Mouse (Mus musculus) lung, postnatal 0 days (tissue): ENCODE data around the gene Atp4b. TPM values are rescaled to one million over a fixed set of nuclear protein-coding genes. Genes with fewer than 3 reads are reported as not detected.

ENCODE experiments used
- ATAC-seq: fragments of 200-750 bp; cut with Nextera tagmentation; 2 replicates; pipeline ENCODE4 v1.8.0; 2017; ENCODE audit warnings: moderate library complexity
- DNase-seq: peaks from one replicate; pipeline ENCODE4 v3.0.0-alpha.2; 2016; ENCODE audit warnings: low spot score
- H3K27ac ChIP-seq: fragments of 300-500 bp; sonication (generic); 2 replicates; pipeline ENCODE4 v1.5.1; 2014; ENCODE audit warnings: antibody characterized with exemption, mild to moderate bottlenecking, low read length, mixed read lengths
- H3K27me3 ChIP-seq: fragments of 300-500 bp; sonication (generic); replicated peaks from 2 replicates; pipeline ENCODE4 v1.6.1; 2014; ENCODE audit warnings: low read length, mixed read lengths; ENCODE audit not compliant: insufficient read depth
- H3K36me3 ChIP-seq: fragments of 300-500 bp; sonication (generic); 2 replicates; pipeline ENCODE4 v1.6.1; 2014; ENCODE audit warnings: low read length, mixed read lengths; ENCODE audit not compliant: insufficient read depth
- H3K4me1 ChIP-seq: fragments of 300-500 bp; sonication (generic); 2 replicates; pipeline ENCODE4 v1.6.1; 2014; ENCODE audit warnings: antibody characterized with exemption, low read depth, low read length, mixed read lengths; ENCODE audit not compliant: insufficient read depth
- H3K4me2 ChIP-seq: fragments of 300-500 bp; sonication (generic); replicated peaks from 2 replicates; pipeline ENCODE4 v1.6.1; 2014; ENCODE audit warnings: low read depth, mild to moderate bottlenecking, low read length, moderate library complexity, mixed read lengths
- H3K4me3 ChIP-seq: fragments of 300-500 bp; sonication (generic); 2 replicates; pipeline ENCODE4 v1.5.1; 2014; ENCODE audit warnings: low read depth, low read length
- H3K9ac ChIP-seq: fragments of 300-500 bp; sonication (generic); replicated peaks from 2 replicates; pipeline ENCODE4 v1.6.1; 2014; ENCODE audit warnings: low read depth, mild to moderate bottlenecking
- H3K9me3 ChIP-seq: fragments of 300-500 bp; sonication (generic); 2 replicates; pipeline ENCODE4 v1.6.1; 2016; ENCODE audit warnings: low read length, mixed read lengths
- CTCF ChIP-seq: IDR thresholded peaks from 2 replicates; pipeline ENCODE4 v1.5.1; 2016; ENCODE audit warnings: antibody characterized with exemption, mild to moderate bottlenecking
- EP300 ChIP-seq: IDR thresholded peaks from 2 replicates; pipeline ENCODE4 v1.6.1; 2016; ENCODE audit warnings: antibody characterized with exemption, mild to moderate bottlenecking, control low read depth
- WGBS: fragments of 180-500 bp; shearing (Covaris S2); extraction: QIAGEN DNeasy Blood & Tissue Kit; methylation state at CpG from one replicate; pipeline ENCODE4 v1.1.7; 2014; 5-methylcytosine and 5-hydroxymethylcytosine counted together
- polyA plus RNA-seq: library from polyadenylated mRNA; unstranded; fragments of >200 nt; fragmentation: Nextera tagmentation; extraction: Ambion mirVana; gene quantifications from 2 replicates; pipeline ENCODE4 v1.2.1, GENCODE M21; 2015

Gene Atp4b
- polyA plus RNA-seq, 1 experiment from 2014 or later, result not detected

GRCm38 (mm10) chr8:13393869-13394268, 2.8 kb downstream of the Atp4b start:
- ATAC-seq, result no peak
- Histone ChIP-seq H3K9me3 (no peaks in the 10 kb centered on the region), H3K4me2 (no peak overlapping the region), H3K9ac (no peak overlapping the region), H3K4me1 (no peaks in the 10 kb centered on the region), H3K27me3 (no peaks in the 10 kb centered on the region), H3K4me3 (no peak overlapping the region), H3K36me3 (no peaks in the 10 kb centered on the region), H3K27ac (no peak overlapping the region)
- TF ChIP-seq CTCF, result no peak
- 87% methylated on average over 7 of the region's 7 CpGs for WGBS
- DNase-seq, result no peak

DNA sequence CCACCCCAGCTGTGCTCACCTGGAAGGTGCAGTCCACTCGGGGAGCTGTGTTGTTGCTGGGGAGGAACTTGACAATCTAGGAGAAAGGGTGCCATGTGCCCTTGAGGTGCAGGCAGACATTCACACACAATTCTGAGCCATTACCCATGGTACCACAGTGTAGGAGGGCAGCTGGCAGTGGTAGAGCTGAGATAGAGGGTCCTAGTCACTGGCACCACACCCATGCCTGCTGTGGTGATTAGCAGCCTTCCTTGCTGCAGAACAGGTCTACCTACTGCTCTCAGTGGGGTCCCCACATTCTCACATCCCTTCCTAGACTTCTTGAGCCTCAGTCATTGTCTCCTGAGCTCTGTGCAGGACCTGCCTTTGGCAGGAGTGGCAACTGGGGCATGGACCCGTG, 7.9 kb downstream of the Atp4b start:
- no peak for TF ChIP-seq EP300
- TF ChIP-seq CTCF, result no peak
- ATAC-seq, result no peak
- H3K4me3 ChIP-seq, result no peak overlapping the region
- H3K4me1 ChIP-seq, result no peaks in the 10 kb centered on the region
- DNase-seq, result no peak
- H3K27ac ChIP-seq, result no peak overlapping the region
- H3K36me3 ChIP-seq, result no peaks in the 10 kb centered on the region
- no peak overlapping the region for H3K4me2 ChIP-seq
- no peaks in the 10 kb centered on the region for H3K27me3 ChIP-seq
- no peaks in the 10 kb centered on the region for H3K9me3 ChIP-seq
- H3K9ac ChIP-seq, result no peak overlapping the region
- WGBS, result 68% methylated on average over 2 of the region's 2 CpGs

DNA sequence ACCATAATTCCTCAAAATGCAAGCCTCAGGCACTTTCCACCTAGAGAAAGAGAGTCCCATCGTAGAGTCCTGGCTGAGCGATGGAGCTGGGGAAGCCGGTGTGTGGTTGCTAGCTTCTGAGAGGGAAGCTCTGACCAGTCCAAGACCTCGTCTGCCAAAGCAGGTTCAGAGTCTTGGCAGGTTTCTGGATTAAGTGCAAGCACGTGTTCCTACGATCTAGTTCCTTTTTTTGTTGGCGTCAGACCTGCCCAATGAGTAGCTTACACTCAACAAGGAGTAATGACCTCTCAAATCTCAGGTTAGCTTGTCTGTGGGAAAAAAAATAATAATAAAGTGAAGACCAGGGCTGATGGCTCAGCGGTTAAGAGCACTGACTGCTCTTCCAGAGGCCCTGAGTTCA, 8.9 kb downstream of the Atp4b start:
- 78% methylated on average over 8 of the region's 8 CpGs for WGBS
- Histone ChIP-seq H3K4me2 (no peak overlapping the region), H3K4me1 (no peaks in the 10 kb centered on the region), H3K9me3 (no peaks in the 10 kb centered on the region), H3K4me3 (no peak overlapping the region), H3K9ac (no peak overlapping the region), H3K27ac (no peak overlapping the region), H3K36me3 (no peaks in the 10 kb centered on the region), H3K27me3 (no peaks in the 10 kb centered on the region)
- ATAC-seq (no peak), DNase-seq (no peak)
- TF ChIP-seq CTCF (no peak), EP300 (no peak)

DNA sequence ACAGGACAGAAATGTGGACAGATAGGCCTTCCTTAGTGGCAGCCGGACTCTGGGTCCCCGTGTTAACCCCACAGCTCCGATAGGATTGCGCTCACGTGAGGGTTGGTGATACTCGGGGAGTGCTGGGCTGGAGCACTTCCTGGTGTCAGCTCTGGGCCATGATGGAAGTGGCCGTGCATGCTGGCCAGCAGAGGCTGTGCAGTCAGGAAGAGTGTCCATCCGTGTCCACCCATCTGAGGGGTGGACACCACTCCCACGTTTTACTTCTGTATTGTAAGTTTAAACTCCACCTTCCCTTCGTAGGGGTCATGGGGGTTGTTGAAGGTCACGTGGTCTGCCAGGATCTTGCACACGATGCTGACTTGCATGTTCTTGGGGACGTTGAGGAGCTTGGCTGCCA, 10.3 kb downstream of the Atp4b start:
- TF ChIP-seq EP300, result no peak
- TF ChIP-seq CTCF, result no peak
- ATAC-seq (no peak), DNase-seq (no peak)

DNA sequence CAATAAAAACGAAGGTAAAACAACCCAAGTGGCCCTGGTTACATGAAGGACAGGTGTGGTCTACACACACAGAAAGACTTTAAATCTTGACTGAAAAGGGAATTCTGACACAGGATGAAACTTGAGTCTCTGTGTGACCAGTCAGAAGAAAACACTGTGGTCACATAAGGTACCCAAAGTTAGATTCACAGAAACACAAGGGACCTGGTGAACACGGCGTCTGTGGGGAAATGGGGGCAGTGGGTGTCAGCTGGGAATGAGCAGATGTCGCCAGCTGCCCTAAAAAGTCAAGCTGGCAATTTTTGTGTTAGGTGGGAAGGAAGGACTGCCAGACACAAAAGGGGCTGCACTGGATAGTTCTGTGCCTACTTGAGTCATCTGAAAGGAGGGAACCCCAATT, 13.6 kb downstream of the Atp4b start:
- Histone ChIP-seq H3K4me2 (no peak overlapping the region), H3K9ac (no peak overlapping the region), H3K4me3 (no peak overlapping the region), H3K9me3 (no peaks in the 10 kb centered on the region), H3K4me1 (no peaks in the 10 kb centered on the region), H3K27ac (no peak overlapping the region), H3K36me3 (0 out of 2 replicates have a peak, but pooled peaks cover 10% of the 10 kb centered on the region), H3K27me3 (no peaks in the 10 kb centered on the region)
- WGBS, result 86% methylated on average over 4 of the region's 4 CpGs
- TF ChIP-seq EP300, result no peak
- TF ChIP-seq CTCF, result no peak
- no peak for DNase-seq
- ATAC-seq, result no peak

More for the DNA sequence above, 10.3 kb downstream of the Atp4b start:
- Histone ChIP-seq H3K27ac (no peak overlapping the region), H3K4me2 (no peak overlapping the region), H3K4me1 (no peaks in the 10 kb centered on the region), H3K27me3 (no peaks in the 10 kb centered on the region), H3K36me3 (no peaks in the 10 kb centered on the region), H3K4me3 (no peak overlapping the region), H3K9ac (no peak overlapping the region), H3K9me3 (no peaks in the 10 kb centered on the region)
- WGBS, result 59% methylated on average over 13 of the region's 13 CpGs

DNA sequence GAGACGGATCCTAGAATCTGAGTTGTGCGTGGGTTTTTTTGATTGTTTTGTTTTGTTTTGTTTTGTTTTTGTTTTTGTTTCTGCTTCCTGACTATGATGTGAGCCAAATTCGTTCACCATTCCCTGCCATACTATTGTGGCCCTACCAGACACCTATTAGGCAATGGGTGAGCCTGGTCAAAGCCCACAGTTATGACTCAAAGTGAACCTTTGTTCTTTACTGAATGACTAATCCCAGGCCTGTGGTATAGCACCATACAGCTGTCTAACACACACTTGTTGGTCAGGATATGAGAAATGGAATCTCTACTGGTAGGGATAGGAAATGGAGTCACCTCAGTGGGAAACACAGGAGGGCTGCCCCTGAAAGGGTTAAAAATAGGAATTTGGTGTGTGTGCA, 14.1 kb downstream of the Atp4b start:
- H3K9me3 ChIP-seq, result no peaks in the 10 kb centered on the region
- ATAC-seq, result no peak
- no peaks in the 10 kb centered on the region for H3K4me1 ChIP-seq
- H3K9ac ChIP-seq, result no peak overlapping the region
- no peak overlapping the region for H3K4me2 ChIP-seq
- no peak for DNase-seq
- H3K4me3 ChIP-seq, result no peak overlapping the region
- 85% methylated on average over 3 of the region's 3 CpGs for WGBS
- no peak overlapping the region for H3K27ac ChIP-seq
- no peak for TF ChIP-seq CTCF
- TF ChIP-seq EP300, result no peak
- H3K36me3 ChIP-seq, result 0 out of 2 replicates have a peak, but pooled peaks cover 10% of the 10 kb centered on the region
- no peaks in the 10 kb centered on the region for H3K27me3 ChIP-seq

- DNase-seq, result no peak
- Histone ChIP-seq H3K9me3 (no peaks in the 10 kb centered on the region), H3K9ac (no peak overlapping the region), H3K4me3 (no peak overlapping the region), H3K27me3 (no peaks in the 10 kb centered on the region), H3K4me2 (no peak overlapping the region), H3K36me3 (0 out of 2 replicates have a peak, but pooled peaks cover 10% of the 10 kb centered on the region), H3K4me1 (no peaks in the 10 kb centered on the region), H3K27ac (no peak overlapping the region)
- 85% methylated on average over 7 of the region's 7 CpGs for WGBS
- no peak for TF ChIP-seq CTCF
- TF ChIP-seq EP300, result no peak
- ATAC-seq, result no peak
Observed at GRCm38 (mm10) chr8:13381630-13382029, 15.0 kb downstream of the Atp4b start.
